Mouse (Mus musculus): ENCODE results near the gene Myh7b.

- TF ChIP-seq CTCF (IDR thresholded peaks at IDR 0.05; ENCODE audit: insufficient read depth, low read depth, low read length) (no peak), POLR2A (IDR thresholded peaks at IDR 0.05; ENCODE audit: insufficient read depth, low read depth, low read length) (no peak)
Measured at GRCm38 (mm10) chr2:155606360-155606759, 4.7 kb upstream of the Myh7b start.
